Mouse (Mus musculus) hindbrain, postnatal 0 days (tissue): ENCODE measurements around the gene Mfsd4b3. TPM values are rescaled to one million over a fixed set of nuclear protein-coding genes. Genes with fewer than 3 reads are reported as not detected.

Experiments used
- ATAC-seq: fragments of 200-750 bp; cut with Nextera tagmentation; 2 replicates; pipeline ENCODE4 v1.8.0; 2017; ENCODE audit warnings: mild to moderate bottlenecking, moderate TSS enrichment, moderate library complexity
- DNase-seq: peaks from one replicate; pipeline ENCODE4 v3.0.0-alpha.2; 2015; ENCODE audit warnings: low spot score
- H3K27ac ChIP-seq: fragments of 300-500 bp; sonication (generic); 2 replicates; pipeline ENCODE4 v1.5.1; 2014; ENCODE audit warnings: mild to moderate bottlenecking
- H3K27me3 ChIP-seq: fragments of 300-500 bp; sonication (generic); 2 replicates; pipeline ENCODE4 v1.6.1; 2014; ENCODE audit warnings: low read length, mixed read lengths; ENCODE audit not compliant: insufficient read depth
- H3K36me3 ChIP-seq: fragments of 300-500 bp; sonication (generic); 2 replicates; pipeline ENCODE4 v1.6.1; 2014; ENCODE audit warnings: low read length, mixed read lengths; ENCODE audit not compliant: insufficient read depth
- H3K4me1 ChIP-seq: fragments of 300-500 bp; sonication (generic); 2 replicates; pipeline ENCODE4 v1.6.1; 2014; ENCODE audit warnings: antibody characterized with exemption, low read length, mixed read lengths; ENCODE audit not compliant: insufficient read depth
- H3K4me2 ChIP-seq: fragments of 300-500 bp; sonication (generic); 2 replicates; pipeline ENCODE4 v1.6.1; 2014; ENCODE audit warnings: low read depth, mild to moderate bottlenecking, low read length, moderate library complexity, mixed read lengths
- H3K4me3 ChIP-seq: fragments of 300-500 bp; sonication (generic); 2 replicates; pipeline ENCODE4 v1.5.1; 2014; ENCODE audit warnings: low read length
- H3K9ac ChIP-seq: fragments of 300-500 bp; sonication (generic); replicated peaks from 2 replicates; pipeline ENCODE4 v1.6.1; 2014; ENCODE audit warnings: mild to moderate bottlenecking, low read length, moderate library complexity, mixed read lengths
- H3K9me3 ChIP-seq: fragments of 300-500 bp; sonication (generic); 2 replicates; pipeline ENCODE4 v1.6.1; 2016; ENCODE audit warnings: low read length, mixed read lengths
- CTCF ChIP-seq: IDR thresholded peaks from 2 replicates; pipeline ENCODE4 v1.5.1; 2016; ENCODE audit warnings: antibody characterized with exemption, control low read depth, low read depth
- WGBS: fragments of 180-500 bp; shearing (Covaris S2); extraction: QIAGEN DNeasy Blood & Tissue Kit; methylation state at CpG from one replicate; pipeline ENCODE4 v1.1.7; 2014; 5-methylcytosine and 5-hydroxymethylcytosine counted together
- polyA plus RNA-seq: library from polyadenylated mRNA; unstranded; fragments of >200 nt; fragmentation: Nextera tagmentation; extraction: Ambion mirVana; gene quantifications from 2 replicates; pipeline ENCODE4 v1.2.1, GENCODE M21; 2015
- total RNA-seq: library from RNA; depleted of rRNA; stranded (reverse); fragments of >200 nt; gene quantifications from 2 replicates; pipeline ENCODE4 v1.2.3, GENCODE M21; 2014; rRNA removed

The Mfsd4b3 gene
- total and polyA plus RNA-seq, 2 experiments from 2014 or later = 0.84 TPM; not detected in 1

DNA sequence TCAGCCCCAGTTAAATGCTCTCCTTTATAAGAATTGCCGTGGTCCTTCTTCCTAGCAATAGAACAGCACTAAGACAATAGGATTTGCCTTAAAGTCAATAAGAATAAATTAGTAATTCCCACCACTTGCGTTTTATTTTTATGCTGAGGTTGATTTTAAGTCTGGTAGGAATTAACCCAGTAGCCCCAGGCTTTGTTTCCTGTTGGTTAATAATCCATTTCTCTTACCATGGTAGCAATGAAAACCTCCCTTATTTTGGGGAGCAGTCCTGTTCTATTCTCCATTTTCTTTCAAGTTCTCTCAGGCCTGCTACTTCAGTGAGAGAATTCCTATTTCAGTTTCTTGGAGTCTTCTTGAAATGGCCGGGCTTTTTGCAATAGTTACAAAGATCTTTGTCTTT is 55.8 kb downstream of the Mfsd4b3 start:
- ATAC-seq (no peak), DNase-seq (no peak)
- Histone ChIP-seq H3K9me3 (no peaks in the 10 kb centered on the region), H3K4me2 (no peak overlapping the region), H3K9ac (no peak overlapping the region), H3K27ac (no peak overlapping the region), H3K4me3 (no peak overlapping the region), H3K4me1 (no peaks in the 10 kb centered on the region), H3K27me3 (no peaks in the 10 kb centered on the region), H3K36me3 (no peaks in the 10 kb centered on the region)
- WGBS = 73% methylated on average over 3 of the region's 3 CpGs
- no peak for TF ChIP-seq CTCF

DNA sequence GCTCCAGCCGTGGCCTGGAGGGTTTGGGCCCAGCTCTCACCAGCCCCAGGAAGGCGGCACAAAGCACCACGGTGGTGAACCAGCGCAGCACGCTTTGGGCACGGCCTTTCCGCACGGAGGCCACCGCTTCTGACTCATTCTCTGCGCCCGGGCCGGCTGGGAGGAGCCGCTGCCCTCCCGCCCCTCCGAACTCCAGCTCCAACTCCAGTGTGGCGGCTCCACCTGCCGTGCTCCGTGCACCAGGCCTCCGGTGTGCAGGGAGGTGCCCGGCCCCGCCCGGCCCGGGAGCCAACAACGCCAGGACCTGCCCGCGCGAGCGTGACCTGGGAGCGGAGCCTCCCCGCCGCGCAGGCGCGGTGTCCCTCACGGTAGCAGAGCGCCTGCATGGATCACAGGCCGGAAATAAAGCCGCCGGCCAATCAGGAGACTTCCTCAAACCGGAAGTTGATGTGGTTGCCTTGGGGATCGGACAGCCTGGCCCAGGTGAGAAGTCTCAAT is 61.0 kb downstream of the Mfsd4b3 start, which contains the start of gene Mfsd4b4:
Gene Mfsd4b4 (minus strand): TSS at position 365 of the 498 bp plus-strand sequence.
- H3K9ac ChIP-seq = peak within 1 kb of the TSS; percentile 85
- WGBS = under 1% methylated on average over 41 of the region's 41 CpGs
- H3K36me3 ChIP-seq = no peaks in the 10 kb centered on the region
- H3K4me3 ChIP-seq = peak within 1 kb of the TSS; percentile 77
- no peaks in the 10 kb centered on the region for H3K9me3 ChIP-seq
- ATAC-seq (peak; percentile 97), DNase-seq (peak; percentile 96)
- peak within 1 kb of the TSS; percentile 83 for H3K27ac ChIP-seq
- peak within 1 kb of the TSS; percentile 90 for H3K4me2 ChIP-seq
- peaks cover 5% of the 10 kb centered on the region; the same call in 1 of the 2 replicates for H3K4me1 ChIP-seq
- no peaks in the 10 kb centered on the region for H3K27me3 ChIP-seq
- TF ChIP-seq CTCF = no peak

Other genes with a start within 250 kb of the Mfsd4b3 start
- gene Rev3l, start 228.0 kb downstream of the Mfsd4b3 start, total RNA-seq = 89.5 and 105 TPM in 2 replicates
- 22.3 and 23.3 TPM in 2 replicates for gene Rev3l, start 228.0 kb downstream of the Mfsd4b3 start, polyA plus RNA-seq
- gene Mfsd4b4, start 60.9 kb downstream of the Mfsd4b3 start, total RNA-seq = 7.0 and 9.6 TPM in 2 replicates
- gene Mfsd4b4, start 60.9 kb downstream of the Mfsd4b3 start, polyA plus RNA-seq = 1.7 and 1.9 TPM in 2 replicates
- not detected in 2 replicates for gene Mfsd4b2, start 33.2 kb downstream of the Mfsd4b3 start, total RNA-seq
- gene Mfsd4b2, start 33.2 kb downstream of the Mfsd4b3 start, polyA plus RNA-seq = not detected in 2 replicates
- gene Mfsd4b5, start 26.5 kb upstream of the Mfsd4b3 start, total RNA-seq = 0.11 TPM in 1 of 2 replicates, not detected in the other
- gene Mfsd4b5, start 26.5 kb upstream of the Mfsd4b3 start, polyA plus RNA-seq = 0.11 and 0.18 TPM in 2 replicates
- 0.32 and 0.73 TPM in 2 replicates for gene Mfsd4b1, start 65.1 kb upstream of the Mfsd4b3 start, total RNA-seq
- gene Mfsd4b1, start 65.1 kb upstream of the Mfsd4b3 start, polyA plus RNA-seq = 0.26 and 0.33 TPM in 2 replicates
- 3.9 and 4.1 TPM in 2 replicates for gene Slc16a10, start 182.1 kb upstream of the Mfsd4b3 start, total RNA-seq
- 3.4 and 3.6 TPM in 2 replicates for gene Slc16a10, start 182.1 kb upstream of the Mfsd4b3 start, polyA plus RNA-seq